Mouse (Mus musculus): ENCODE results near the gene Stau1. TPM values are rescaled to one million over a fixed set of nuclear protein-coding genes. Genes with fewer than 3 reads are reported as not detected.

Gene Stau1
- total and polyA plus RNA-seq, 3 experiments: 14.3 to 48.1 TPM; not detected in 1

DNA sequence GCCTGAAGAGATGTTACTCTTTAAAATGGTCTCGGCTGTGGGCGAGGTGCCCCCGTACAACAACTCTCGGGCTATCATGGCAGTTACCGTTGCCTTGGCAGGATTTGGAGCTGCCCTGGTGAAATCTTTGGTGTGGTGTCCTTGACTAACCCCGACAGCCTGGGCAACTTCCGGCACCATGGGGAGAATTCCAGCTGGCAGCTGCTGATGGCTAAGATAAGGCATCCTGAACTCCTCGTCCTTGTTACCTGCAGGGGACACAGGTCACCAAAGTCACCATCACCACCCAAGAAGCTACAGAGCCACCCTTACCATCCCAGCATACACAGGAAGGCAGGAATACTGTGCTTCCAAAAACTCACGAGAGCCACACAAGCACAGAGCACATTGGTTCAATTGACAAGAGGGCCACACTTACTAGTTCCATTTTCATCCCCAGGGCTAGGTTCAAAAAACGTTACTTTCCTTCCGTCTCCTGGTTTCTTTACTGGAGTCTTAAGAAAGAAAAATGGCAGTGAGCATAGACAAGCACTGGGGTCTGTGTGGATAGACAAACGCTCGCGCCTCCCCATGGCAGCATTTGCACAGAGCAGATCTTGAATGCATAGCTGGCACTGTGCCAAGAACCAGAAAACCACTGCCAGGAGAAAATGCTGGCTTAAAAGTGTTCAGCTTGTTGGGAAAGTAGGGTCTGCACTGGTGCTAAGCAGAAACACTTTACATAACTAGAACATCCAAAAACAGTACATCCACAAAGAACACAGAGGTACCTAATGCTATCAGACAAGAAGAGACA lies 45.0 kb downstream of the Stau1 start:
- Histone ChIP-seq H3K36me3 (ENCODE audit: control insufficient read depth in 1 of 2, insufficient read depth in 2 of 2, low read length in 2 of 2) (peaks cover 0 to 21% of the 10 kb centered on the region in 2 experiments; a peak in 2 of 4 replicates), H3K4me1 (ENCODE audit: control insufficient read depth in 1 of 2, insufficient read depth in 2 of 2, low read length in 2 of 2) (no peaks in the 10 kb centered on the region), H3K9ac (ENCODE audit: control insufficient read depth, low read depth, low read length, poor library complexity, severe bottlenecking) (no peak overlapping the region), H3K79me2 (ENCODE audit: control insufficient read depth, insufficient read depth, low read length, poor library complexity) (no peaks in the 10 kb centered on the region), H3K27ac (ENCODE audit: control insufficient read depth, low read depth, low read length) (no peak overlapping the region), H3K27me3 (ENCODE audit: control insufficient read depth in 1 of 2, insufficient read depth in 2 of 2, low read length in 2 of 2) (no peaks in the 10 kb centered on the region), H3K9me3 (replicated peaks; ENCODE audit: insufficient read depth, low read length) (no peaks in the 10 kb centered on the region), H3K4me3 (ENCODE audit: control insufficient read depth in 1 of 2, insufficient read depth in 1 of 2, low read depth in 2 of 2, low read length in 2 of 2) (no peak overlapping the region)
- DNase-seq (ENCODE audit: low read depth, low spot score): peak; percentile 47
- TF ChIP-seq EP300 (IDR thresholded peaks at IDR 0.05; ENCODE audit: low read depth in 1 of 2, low read length in 2 of 2): no peak
- TF ChIP-seq POLR2A (IDR thresholded peaks at IDR 0.05; ENCODE audit: control insufficient read depth in 1 of 2, insufficient read depth in 1 of 2, low read depth in 1 of 2, low read length in 2 of 2, poor library complexity in 1 of 2): peak in 1 of 2 experiments; percentile 12; a peak in 1 of 4 replicates
- TF ChIP-seq SMC3 (IDR thresholded peaks at IDR 0.05; ENCODE audit: low read depth, low read length): 0 out of 2 replicates have a peak, but pooled peaks have one; percentile 1

DNA sequence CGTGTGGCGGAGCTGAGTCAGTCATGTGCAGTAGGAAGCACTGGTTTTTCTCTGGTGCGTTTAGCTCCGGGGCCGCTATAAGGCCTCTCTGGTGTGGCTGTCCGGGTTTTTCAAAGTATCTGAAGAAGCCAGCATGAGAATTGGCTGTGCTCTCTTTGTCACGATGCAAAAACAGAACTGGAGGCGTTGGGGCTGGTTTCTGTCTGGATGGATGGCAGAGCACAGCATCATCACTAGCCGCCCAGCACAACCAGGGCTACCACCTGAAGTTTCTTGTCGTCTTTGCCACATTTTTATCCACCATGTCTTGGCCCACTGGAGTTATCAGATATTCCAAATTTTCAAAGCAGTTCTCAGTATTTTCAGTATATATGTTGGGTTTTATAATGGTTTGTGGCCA lies 47.2 kb downstream of the Stau1 start:
- Histone ChIP-seq H3K27me3 (ENCODE audit: control insufficient read depth in 1 of 2, insufficient read depth in 2 of 2, low read length in 2 of 2) (no peaks in the 10 kb centered on the region), H3K27ac (ENCODE audit: control insufficient read depth, low read depth, low read length) (no peak overlapping the region), H3K4me1 (ENCODE audit: control insufficient read depth in 1 of 2, insufficient read depth in 2 of 2, low read length in 2 of 2) (no peaks in the 10 kb centered on the region), H3K4me3 (ENCODE audit: control insufficient read depth in 1 of 2, insufficient read depth in 1 of 2, low read depth in 2 of 2, low read length in 2 of 2) (no peak overlapping the region), H3K9me3 (replicated peaks; ENCODE audit: insufficient read depth, low read length) (no peaks in the 10 kb centered on the region), H3K79me2 (ENCODE audit: control insufficient read depth, insufficient read depth, low read length, poor library complexity) (no peaks in the 10 kb centered on the region), H3K9ac (ENCODE audit: control insufficient read depth, low read depth, low read length, poor library complexity, severe bottlenecking) (no peak overlapping the region), H3K36me3 (ENCODE audit: control insufficient read depth in 1 of 2, insufficient read depth in 2 of 2, low read length in 2 of 2) (peaks cover 0 to 30% of the 10 kb centered on the region in 2 experiments; a peak in 2 of 4 replicates)
- TF ChIP-seq ZKSCAN1 (IDR thresholded peaks at IDR 0.05; ENCODE audit: low read depth, low read length): no peak
- no peak for TF ChIP-seq UBTF (IDR thresholded peaks at IDR 0.05; ENCODE audit: borderline replicate concordance, insufficient read depth, low read depth, low read length)
- TF ChIP-seq RAD21 (IDR thresholded peaks at IDR 0.05; ENCODE audit: low read depth, low read length): no peak
- no peak for TF ChIP-seq EP300 (IDR thresholded peaks at IDR 0.05; ENCODE audit: low read depth in 1 of 2, low read length in 2 of 2)
- no peak for TF ChIP-seq HCFC1 (IDR thresholded peaks at IDR 0.05; ENCODE audit: low read depth, low read length)
- TF ChIP-seq USF1 (IDR thresholded peaks at IDR 0.05; ENCODE audit: low read depth, low read length): no peak
- no peak for TF ChIP-seq POLR2A (IDR thresholded peaks at IDR 0.05; ENCODE audit: control insufficient read depth in 1 of 2, insufficient read depth in 1 of 2, low read depth in 1 of 2, low read length in 2 of 2, poor library complexity in 1 of 2)
- TF ChIP-seq KAT2A (conservative IDR thresholded peaks at IDR 0.05; ENCODE audit: low read depth, low read length): no peak
- no peak for TF ChIP-seq TBP (IDR thresholded peaks at IDR 0.05; ENCODE audit: low read depth, low read length)
- no peak for TF ChIP-seq MAFK (IDR thresholded peaks at IDR 0.05; ENCODE audit: borderline replicate concordance, low read depth, low read length)
- TF ChIP-seq E2F4 (IDR thresholded peaks at IDR 0.05; ENCODE audit: borderline replicate concordance, low read depth, low read length): no peak
- no peak for TF ChIP-seq TCF12 (IDR thresholded peaks at IDR 0.05; ENCODE audit: low read depth, low read length)
- no peak for TF ChIP-seq SIN3A (IDR thresholded peaks at IDR 0.05; ENCODE audit: low read length)
- no peak for DNase-seq (ENCODE audit: low read depth, low spot score)

All from MEL (cell line).